Mouse (Mus musculus) right cerebral cortex, adult 2 months (tissue): Measurements from ENCODE around the gene Mmp17.

Experiments used
- DNase-seq, 2 experiments: peaks; one replicate each; pipeline ENCODE4 v3.0.0; 2021 to 2022; ENCODE audit warnings: low spot score in 2 of 2

Gene Mmp17

DNA sequence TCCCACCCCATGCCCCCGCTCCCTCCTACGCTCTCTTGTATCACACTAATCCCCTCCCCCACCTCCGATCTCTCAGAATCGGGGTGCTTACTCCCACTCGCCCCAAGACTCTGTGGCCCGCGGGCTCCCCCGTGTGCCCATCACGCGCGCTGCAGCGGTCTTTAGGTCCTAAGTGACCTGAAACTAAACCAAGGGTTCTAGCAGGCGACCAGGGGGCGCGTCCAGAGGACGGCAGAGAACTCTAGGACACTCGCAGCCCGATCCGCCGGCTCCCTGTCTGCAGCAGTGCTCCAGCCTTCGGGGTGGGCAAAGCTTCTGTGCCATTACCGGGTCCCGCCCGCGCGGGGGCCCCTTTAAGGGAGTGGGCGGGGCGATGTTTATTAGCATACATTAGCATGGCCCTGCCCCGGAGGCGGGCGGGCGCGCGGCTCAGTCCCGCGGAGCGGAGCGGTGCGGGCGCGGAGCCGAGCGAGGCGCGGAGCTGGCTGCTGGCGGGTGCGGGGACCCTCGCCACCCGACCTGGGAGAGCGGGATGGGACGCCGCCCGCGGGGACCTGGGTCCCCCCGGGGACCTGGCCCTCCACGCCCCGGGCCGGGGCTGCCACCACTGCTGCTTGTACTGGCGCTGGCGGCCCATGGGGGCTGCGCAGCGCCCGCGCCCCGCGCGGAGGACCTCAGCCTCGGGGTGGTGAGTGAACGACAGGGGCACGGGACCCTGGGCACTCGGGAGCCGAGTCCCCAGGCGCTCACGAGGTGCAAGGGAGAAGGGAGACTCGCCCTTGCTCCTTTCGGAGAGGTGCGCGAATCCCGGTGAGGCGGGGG is at the start of gene Mmp17:
Gene Mmp17, plus strand, starts transcription at position 409 of the 822 bp plus-strand sequence.
- DNase-seq = peak; percentile 93 to 95

DNA sequence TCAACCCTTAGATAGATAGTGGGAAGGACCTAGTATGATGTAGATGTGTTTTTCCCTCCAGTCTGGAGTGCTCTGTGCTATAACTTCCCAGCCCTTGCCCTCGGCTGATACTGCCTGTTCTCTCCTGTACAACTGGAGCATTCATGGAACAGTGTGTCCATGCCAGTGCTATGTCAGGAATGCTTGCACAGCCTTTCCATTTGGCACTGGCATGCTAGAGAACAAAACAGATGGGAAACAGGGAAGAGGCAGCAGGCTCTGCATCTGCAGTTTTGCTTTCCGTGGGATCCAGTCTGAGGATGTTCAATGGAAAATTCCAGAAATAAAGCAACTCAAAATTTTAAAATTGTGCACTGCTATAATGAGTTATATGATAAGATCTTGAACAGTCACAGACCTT is 49.5 kb upstream of the Mmp17 start:
- DNase-seq = peak; percentile 53 to 67

DNA sequence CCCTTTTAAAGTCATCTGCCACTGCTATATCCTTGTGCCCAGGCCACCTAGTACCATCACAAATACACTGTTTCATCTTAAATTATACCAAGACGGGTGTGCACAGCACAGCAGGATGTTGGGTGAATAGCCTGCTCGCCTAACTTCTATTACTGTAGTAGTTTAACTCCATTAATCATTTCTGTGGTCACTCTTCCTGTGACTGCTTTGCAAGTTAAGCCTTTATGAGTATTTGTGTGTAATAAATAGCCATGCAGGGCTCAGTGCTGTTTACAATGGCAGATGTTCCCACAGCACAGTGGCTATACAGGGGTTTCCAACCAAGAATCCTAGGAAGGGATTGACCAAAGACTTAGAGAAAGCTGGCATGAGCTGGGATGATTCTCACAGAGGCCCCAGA is 48.9 kb upstream of the Mmp17 start:
- no peak for DNase-seq

DNA sequence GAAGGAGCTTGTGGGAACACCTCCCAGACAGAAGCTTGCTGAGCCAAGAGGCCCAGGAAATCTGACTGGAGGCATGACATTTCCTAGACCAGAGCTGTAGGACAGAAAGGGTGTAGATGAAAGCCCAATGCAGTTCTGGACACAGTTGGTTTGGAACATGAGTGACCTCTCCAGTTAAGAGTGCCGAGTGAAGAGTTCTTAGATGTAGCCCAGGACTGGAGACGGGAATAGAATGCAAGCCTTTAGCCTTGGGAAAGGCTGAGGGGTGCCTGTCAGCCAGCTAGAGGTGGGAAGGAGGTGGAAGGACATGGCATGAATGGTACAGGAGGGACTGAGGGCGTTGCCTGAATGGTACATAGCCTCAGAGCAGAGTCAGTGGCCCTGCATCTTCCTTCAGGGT is 48.5 kb upstream of the Mmp17 start:
- DNase-seq = no peak

DNA sequence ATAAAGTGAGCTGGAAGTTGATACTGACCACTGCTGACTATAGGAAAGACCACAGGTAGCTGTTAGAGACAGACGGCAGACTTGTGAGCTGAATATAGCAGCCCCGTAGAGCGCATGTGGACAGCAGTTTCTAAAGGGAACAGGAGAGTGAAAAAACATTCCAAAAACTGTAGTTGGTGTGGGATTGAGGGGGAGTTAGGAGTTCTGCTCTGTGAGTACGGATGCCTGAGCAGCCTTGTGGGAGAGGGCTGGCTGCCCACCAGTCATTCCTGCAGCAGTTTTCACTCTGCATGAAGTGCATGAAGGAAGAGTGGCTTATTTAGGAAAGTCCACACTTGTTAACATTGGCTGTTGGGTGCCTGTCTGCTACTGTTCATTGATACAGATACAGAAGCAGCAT is 45.1 kb upstream of the Mmp17 start:
- DNase-seq = no peak

DNA sequence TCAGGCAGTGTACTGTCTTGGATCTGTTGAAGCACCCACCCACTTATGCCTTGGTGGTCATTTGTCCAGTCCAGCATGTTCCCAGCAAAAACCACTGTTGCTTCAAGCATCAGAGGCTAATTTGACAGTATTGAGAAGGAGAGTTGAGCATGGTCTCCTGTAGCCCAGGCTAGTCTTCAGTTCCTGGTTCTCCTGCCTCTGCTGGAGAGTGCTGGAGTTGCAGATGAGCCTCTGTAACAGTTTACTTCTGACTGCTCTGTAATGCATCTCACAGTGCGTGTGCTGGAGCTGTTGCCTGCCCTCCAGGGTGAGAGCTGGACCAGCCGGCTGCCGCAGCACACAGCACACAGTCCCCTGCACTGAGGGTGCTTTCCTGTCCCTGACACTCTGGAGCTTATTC is 41.7 kb upstream of the Mmp17 start:
- no peak for DNase-seq

DNA sequence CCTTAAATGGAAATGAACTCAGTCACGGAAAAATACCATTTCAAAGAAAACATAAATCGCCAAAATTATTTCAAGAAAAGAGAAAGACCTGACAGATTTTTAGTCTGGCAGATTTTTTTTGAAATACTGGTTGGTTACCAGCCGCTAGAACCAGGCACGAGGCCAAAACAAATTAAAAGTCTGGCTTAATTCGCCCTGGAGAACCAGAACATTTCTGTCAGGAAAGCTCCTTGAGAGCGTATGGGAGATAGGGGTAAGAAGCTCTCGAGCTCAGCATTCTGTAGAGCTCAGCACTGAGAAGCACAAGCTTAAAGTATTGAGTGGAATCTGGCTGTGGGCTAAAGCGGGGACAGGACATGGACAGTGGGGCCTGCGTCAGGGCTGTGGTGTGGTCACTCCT is 38.2 kb upstream of the Mmp17 start:
- no peak for DNase-seq

DNA sequence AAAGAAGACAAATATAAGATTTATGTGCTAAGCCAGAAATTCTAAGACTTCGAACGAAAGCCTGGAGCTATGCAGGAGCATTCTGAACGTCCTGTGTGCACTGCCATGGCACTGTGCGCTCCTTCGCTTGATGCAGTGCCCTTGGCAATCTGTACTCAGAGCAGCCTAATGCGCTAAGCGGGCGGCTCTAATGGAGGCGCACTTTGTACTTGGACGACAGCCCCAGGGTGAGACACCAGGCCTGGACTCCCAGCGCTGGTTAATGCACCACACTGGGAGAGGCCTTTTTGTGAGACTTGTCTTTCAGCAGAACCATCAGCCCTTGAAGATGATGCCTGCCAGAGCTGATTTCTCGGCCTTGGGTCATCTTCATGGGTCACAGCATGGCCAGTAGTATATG is 34.3 kb upstream of the Mmp17 start:
- no peak for DNase-seq

DNA sequence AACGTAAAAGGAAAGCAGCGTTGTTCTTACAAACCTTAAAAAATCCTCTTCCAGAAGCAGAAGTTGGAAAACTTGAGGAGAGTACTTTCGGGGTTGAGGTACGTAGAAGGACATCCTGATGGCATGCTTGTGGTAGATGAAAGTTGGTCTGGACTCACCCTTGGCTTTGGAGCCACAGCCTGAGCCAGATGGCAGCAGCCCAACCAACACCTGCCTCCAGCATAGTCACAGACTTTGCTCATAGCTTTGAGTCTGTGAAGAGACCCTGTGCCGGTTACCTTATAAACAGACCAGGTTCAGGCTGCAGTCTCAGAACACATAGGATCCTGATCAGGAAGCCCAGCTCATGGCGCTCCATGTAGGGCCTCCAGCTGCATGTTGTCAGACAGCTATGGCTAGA is 33.2 kb upstream of the Mmp17 start:
- DNase-seq = no peak

DNA sequence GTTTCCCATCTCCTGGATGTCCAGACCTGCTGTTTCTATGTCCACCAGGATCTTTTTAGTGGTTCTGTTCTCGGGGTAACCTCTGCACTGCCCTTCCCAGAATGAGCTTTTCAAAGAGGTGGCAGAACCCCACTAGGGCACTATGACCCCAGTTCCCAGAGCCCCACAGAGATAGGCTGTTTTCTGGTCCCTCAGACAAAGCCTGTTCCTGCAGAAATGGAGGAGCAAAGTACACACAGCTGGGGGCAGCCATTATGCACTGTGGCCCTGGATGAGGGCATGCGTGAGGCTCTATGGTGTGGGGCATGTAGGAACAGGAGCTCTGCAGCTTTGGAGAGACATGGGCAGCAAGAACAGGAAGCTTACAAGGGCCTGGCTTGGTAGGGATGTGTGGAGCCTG is 32.0 kb upstream of the Mmp17 start:
- DNase-seq = no peak

DNA sequence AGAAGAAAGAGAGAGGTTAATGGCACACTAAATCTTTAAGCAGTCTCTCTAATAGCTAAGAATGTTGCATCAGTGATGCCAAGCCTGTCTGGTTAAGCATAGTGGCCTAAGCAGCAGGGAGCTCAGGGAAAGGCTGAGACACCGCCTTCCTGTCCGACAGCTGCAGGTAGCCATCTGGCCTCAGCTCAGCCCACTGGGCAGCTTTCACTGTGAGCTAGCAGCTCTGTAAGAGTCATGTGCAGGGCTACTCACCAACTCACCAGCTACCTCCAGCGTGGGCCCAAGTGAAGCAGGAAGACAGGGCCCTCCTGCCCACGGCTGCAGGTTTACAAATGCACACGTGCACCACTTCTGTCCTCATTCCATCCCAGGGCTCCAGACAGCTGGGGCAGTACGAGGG is 30.3 kb upstream of the Mmp17 start:
- peak; percentile 43 to 47 for DNase-seq

DNA sequence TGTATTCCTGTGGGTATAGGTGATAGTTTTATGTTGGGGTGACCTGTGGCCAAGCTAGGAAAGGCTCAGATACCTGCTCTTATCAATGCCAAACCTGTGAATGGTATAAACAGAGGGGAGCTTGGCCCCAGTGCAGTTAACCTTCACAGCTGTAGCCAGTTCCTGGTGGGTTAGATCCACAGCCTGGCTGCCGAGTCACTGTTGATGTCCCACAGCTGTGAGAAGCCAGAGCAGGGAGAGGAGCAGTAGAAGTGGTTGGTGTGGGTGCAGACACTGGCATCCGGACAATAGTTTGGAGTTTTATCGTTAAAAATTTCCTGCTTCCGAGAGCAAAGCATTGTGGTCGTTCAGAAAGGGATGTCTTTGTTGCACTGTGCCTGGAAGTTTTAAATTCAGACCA is 25.4 kb upstream of the Mmp17 start:
- DNase-seq = no peak

DNA sequence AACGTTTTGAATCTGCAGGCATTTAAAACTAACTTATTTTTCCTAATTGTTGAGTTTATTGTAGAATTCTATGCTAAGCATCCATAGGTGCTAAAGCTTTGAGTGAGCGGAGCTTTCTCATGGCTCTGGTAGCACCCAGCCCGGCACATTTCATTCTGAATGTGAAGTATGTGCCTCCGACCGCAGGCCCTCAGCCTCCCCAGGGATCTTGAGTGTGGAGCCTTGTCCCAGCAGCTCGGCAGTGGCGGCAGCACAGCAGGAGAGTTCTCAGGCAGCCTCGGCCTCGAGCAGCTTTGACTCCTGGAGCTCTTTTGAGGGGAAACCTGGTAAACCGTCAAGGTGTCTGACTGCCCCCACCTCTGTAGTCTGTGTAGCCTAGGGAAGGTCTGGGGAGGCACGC is 24.7 kb upstream of the Mmp17 start:
- no peak for DNase-seq

DNA sequence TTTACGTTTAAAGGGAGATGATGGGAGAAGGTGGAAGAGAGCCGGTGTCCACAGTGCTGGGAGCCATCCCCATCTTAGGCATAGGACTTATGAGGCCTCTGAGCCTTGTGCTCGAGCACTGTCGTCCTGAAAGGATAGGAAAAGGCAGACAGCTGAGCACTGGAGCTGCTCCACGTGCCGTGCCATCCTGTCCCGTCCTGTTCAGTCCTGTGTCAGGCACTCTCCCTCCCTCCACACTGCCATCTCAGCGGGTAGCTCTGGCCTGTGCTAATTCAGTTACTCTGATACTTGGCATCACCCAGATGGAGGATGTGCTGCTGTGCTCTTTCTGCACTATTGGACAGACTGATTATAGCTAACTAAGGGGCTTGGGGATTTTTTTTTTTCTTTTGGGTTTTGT is 21.6 kb upstream of the Mmp17 start:
- DNase-seq = no peak

DNA sequence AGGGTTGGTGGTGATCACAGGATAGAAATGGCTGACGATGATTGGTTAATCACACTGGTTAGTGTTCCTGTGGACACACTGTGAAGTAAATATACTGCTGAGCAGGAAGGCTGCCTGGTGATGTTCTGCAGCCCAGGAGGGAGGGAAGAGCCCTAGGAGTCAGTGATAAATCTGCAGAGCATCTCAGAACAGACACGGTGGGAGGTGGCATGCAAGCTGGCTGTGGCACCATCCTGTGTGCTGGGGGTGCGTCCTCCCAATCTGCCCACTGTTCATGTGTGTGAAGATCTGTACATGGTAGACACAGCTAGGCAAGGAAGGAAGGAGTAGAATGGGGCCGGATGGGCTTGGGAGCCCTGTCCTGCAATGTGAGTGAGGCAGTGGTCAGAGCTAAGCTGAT is 15.4 kb upstream of the Mmp17 start:
- no peak for DNase-seq

DNA sequence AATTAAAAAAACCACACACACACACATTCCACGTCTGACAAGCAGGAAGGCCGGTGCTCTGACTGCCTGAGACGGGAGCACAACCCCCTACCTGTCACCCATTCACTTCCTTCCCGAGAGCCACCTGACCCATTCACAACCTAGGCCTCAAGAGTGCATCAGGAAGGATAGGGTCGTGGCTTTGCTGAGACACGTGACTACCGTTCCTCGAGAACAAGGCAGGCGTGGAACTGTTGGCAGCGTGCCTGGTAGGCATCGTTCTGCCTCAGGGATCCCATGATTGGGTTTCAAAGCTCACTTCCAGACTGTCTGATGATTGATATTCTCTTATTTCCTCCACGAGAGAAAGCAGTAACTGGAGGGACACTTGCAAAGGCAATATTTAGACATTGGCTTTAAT is 5.8 kb upstream of the Mmp17 start:
- DNase-seq = no peak

DNA sequence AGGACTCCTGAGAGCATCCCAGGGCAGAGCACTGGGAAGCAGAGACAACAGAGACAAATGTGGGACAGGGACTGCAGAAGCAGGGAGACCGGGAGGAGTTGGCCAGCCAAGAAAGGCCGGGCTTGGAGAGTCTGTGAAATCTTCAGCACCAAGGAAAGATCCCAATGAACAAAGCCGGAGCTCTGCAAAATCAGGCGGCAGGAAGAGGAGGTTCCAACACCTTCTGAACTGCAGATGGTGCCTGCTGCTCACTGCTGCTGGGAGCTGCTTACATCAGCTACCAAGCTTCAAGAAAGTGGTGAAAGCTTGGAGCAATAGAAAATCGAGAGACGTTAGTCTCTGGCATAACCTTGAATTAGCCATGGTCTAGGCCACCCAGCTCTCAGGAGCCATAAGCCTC is 3.9 kb upstream of the Mmp17 start:
- peak; percentile 59 to 63 for DNase-seq

DNA sequence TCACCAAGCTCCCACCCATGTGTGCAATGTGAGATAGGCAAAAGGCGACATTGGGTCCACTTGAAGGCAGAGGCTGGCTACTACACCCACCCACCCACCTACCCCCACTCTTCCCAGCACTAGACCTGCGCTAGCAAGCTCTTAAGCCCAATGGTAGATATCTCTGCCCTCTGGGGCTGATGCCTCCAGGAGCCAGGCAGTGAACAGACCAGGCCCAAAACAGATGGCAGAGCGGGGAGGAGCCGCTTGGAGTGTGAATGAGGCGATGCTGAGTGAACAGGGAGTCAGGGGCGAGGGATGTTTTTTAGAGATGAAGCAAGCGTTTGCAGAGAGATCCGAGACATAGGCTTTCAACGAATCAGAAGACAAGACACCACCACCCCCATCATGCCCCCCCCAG is 3.4 kb upstream of the Mmp17 start:
- DNase-seq = peak; percentile 67 to 72

DNA sequence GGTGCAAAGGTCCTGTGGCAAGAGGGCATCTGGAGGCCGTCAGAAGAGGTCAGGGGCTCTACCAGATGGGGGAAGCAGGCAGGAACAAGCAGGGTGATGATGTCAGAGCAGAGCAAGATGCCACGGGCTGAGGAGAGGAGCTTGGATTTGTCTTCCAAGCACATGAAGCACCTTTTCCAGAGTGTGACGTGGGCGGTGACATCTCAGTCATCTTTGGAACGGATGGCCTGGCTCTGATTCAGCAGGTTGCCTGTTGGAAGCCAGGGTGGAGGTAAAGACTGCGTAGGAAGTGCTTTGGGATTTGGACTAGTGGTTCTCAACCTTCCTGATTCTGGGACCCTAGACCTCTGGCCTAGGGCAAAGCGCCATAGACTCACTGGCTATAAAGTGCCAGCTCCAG is 3.0 kb upstream of the Mmp17 start:
- peak; percentile 73 to 82 for DNase-seq

DNA sequence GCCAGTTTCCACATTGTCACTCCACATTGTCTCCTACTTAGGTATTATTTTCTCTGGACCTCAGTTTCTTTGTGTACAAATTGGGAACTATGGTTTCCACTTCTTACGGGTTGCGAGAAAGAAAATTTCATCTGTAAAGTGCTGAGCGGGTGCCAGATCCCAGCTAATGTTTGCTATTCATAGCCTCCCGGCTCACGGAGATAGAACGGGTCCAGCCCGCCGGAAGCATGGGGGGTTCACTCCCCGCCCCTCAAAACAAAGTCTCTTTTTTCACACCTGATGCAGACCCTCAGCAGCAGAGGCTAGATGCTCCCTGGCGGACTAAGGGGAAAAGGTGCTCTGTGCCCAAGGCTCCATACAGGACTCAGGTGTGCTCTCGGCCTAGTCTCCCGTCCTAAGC is 638 bp upstream of the Mmp17 start:
- peak; percentile 43 to 51 for DNase-seq

DNA sequence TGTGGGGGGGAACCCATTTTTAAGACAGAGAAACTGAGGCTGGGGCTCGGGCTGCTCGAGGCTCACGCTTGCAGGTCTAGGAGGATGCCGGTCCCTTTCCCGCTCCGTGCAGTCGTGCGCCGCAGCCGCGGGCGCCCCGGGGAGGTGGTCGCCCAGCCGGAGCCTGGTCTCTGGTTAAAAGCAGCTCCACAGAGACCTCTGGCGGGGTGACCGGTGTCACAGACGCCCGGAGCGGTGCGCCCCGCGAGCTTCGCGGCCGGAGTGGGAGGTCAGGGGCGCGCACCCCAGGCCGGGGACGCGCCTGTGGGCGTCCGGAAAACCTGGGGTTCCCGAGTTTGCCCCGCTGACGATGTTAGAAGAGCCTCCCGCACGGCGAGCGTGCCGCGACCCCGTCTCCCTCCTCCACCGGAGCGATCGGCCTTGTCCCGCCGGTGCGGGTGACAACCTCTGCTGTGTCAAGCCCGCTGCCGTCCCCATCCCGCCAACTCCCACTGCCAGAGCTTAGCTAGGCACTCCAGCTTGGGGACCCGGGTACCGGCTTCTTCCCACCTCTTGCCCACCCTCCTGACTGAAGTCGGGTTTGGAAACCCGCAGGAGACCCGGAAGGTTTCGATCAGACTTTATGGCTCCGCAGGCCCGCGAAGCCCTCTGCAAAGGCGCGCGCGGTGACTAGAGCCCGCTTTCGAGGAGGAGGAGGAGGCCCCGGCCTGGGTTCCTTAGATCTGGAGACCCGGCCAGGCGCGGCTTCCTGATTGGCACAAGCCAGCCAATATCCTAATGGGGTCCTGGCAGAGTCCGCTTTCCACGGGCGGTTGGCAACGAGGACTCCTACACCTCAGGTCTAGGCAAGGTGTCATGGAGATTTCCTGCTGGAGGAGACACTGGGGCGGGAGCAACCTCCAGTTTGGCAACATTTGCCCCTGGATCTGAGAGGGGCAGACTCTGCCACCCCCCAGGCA is 893 bp downstream of the Mmp17 start:
- DNase-seq = peak; percentile 35 to 46

DNA sequence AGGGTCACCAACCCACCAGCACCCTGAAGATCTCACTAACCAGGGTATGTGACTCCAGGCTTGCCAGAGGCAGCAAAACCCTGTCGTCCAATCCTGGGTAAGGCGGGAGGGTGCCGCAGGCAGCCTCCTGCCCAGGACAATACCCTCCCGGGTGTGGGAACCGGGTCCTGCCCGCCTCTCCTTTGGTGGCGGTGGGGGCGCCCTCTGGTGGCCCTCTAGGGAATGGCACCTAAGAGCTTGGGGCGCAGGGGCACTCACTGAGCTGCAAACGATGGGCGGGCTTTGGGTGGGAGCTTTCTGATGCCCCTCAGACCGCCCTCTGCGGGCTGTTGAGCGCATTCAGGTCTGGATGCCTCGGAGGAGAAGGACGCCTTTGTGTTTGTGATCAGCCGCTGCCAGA is 2.0 kb downstream of the Mmp17 start:
- peak; percentile 79 to 85 for DNase-seq

DNA sequence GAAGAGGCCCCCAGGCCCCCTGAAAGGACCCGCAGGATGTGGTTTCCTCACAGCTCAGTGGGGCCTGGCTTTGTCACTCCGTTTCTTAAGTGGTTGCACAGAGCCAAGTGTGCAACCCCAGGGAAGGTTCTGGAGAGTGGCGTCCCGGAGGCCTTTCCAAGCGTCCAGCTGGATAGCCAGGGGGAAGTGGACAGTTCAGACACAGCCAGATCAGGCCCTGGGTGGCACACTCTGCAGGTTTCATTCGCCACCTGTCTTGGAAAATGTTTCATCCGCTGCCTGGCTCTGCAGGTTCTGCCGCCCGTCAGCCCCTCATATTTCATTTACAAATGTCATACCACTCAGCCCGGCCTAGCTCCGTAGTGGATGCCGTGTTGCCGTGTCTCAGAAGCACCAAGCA is 2.5 kb downstream of the Mmp17 start:
- no peak for DNase-seq
